In genomic region chr15:62106518-62106975, GRCm38 (mm10) we compare ENCODE assay signal across 8 mouse cellular contexts.
A peak's percentile ranks its signal among the peaks of the same experiment; 100 is the strongest.
DNase-seq lines count a peak whose midpoint lies in the region; ATAC-seq and TF ChIP-seq lines count a peak whose summit lies in the region.

No protein-coding gene starts in this region.

- 0 out of 2 replicates have a peak, but pooled peaks cover 2% of the 10 kb centered on the region for H3K9me3 ChIP-seq in embryonic facial prominence, embryonic 13.5 days
- no peaks in the 10 kb centered on the region; the same call in 1 of the 2 replicates for H3K9me3 ChIP-seq in kidney, embryonic 14.5 days (ENCODE audit: control insufficient read depth, low read length)
- H3K9me3 ChIP-seq in limb, embryonic 15.5 days, result no peaks in the 10 kb centered on the region
- 0 out of 2 replicates have a peak, but pooled peaks cover 4% of the 10 kb centered on the region for H3K9me3 ChIP-seq in midbrain, embryonic 16.5 days (replicated peaks; ENCODE audit: control insufficient read depth, low read length, poor library complexity, severe bottlenecking)

- no peak for TF ChIP-seq CTCF in thymus, adult 2 months (IDR thresholded peaks at IDR 0.05; ENCODE audit: borderline replicate concordance, control insufficient read depth, extremely low read depth, insufficient read depth, low read length, poor library complexity)

- 65% methylated on average over 5 of the region's 5 CpGs for WGBS in thymus, adult 2 months
- WGBS in embryonic facial prominence, embryonic 13.5 days, result 15% methylated on average over 5 of the region's 5 CpGs
- WGBS in kidney, embryonic 14.5 days, result 27% methylated on average over 5 of the region's 5 CpGs
- 16% methylated on average over 5 of the region's 5 CpGs for WGBS in limb, embryonic 15.5 days
- 5% methylated on average over 5 of the region's 5 CpGs for WGBS in midbrain, embryonic 16.5 days

- no peak overlapping the region for H3K9ac ChIP-seq in embryonic facial prominence, embryonic 13.5 days
- H3K9ac ChIP-seq in kidney, embryonic 14.5 days (ENCODE audit: low read depth, low read length), result no peak overlapping the region
- no peak overlapping the region for H3K9ac ChIP-seq in limb, embryonic 15.5 days
- no peak overlapping the region for H3K9ac ChIP-seq in midbrain, embryonic 16.5 days (ENCODE audit: low read depth, low read length)

- TF ChIP-seq POLR2A in thymus, adult 2 months (IDR thresholded peaks at IDR 0.05; ENCODE audit: control insufficient read depth, extremely low read depth, insufficient read depth, low read length, poor library complexity), result no peak

- DNase-seq in thymus, adult 2 months, result peak; percentile 10
- DNase-seq in thymus, postnatal 14 days, result no peak
- DNase-seq in heart, adult 9 months (ENCODE audit: low spot score in 2 of 2), result peak; percentile 89 to 90
- peak; percentile 58 to 67 for DNase-seq in spleen, adult 18-20 months

- H3K36me3 ChIP-seq in thymus, adult 2 months (ENCODE audit: control insufficient read depth, insufficient read depth, low read length), result no peaks in the 10 kb centered on the region
- no peaks in the 10 kb centered on the region for H3K36me3 ChIP-seq in embryonic facial prominence, embryonic 13.5 days
- H3K36me3 ChIP-seq in kidney, embryonic 14.5 days (ENCODE audit: control insufficient read depth, insufficient read depth, low read length), result no peaks in the 10 kb centered on the region
- no peaks in the 10 kb centered on the region for H3K36me3 ChIP-seq in limb, embryonic 15.5 days
- H3K36me3 ChIP-seq in midbrain, embryonic 16.5 days (ENCODE audit: control insufficient read depth, insufficient read depth, low read length), result no peaks in the 10 kb centered on the region

- no peak overlapping the region for H3K4me2 ChIP-seq in embryonic facial prominence, embryonic 13.5 days
- H3K4me2 ChIP-seq in kidney, embryonic 14.5 days (replicated peaks; ENCODE audit: low read depth, low read length), result no peak overlapping the region
- H3K4me2 ChIP-seq in limb, embryonic 15.5 days, result no peak overlapping the region
- H3K4me2 ChIP-seq in midbrain, embryonic 16.5 days (ENCODE audit: low read length), result no peak overlapping the region

- H3K4me1 ChIP-seq in thymus, adult 2 months (replicated peaks; ENCODE audit: control insufficient read depth, insufficient read depth, low read length), result peaks cover 6% of the 10 kb centered on the region
- peaks cover 25% of the 10 kb centered on the region for H3K4me1 ChIP-seq in embryonic facial prominence, embryonic 13.5 days
- peaks cover 17% of the 10 kb centered on the region for H3K4me1 ChIP-seq in kidney, embryonic 14.5 days (ENCODE audit: control insufficient read depth, insufficient read depth, low read length)
- peaks cover 16% of the 10 kb centered on the region for H3K4me1 ChIP-seq in limb, embryonic 15.5 days
- no peaks in the 10 kb centered on the region for H3K4me1 ChIP-seq in midbrain, embryonic 16.5 days (ENCODE audit: control insufficient read depth, insufficient read depth, low read length)

- no peaks in the 10 kb centered on the region for H3K27me3 ChIP-seq in thymus, adult 2 months (ENCODE audit: control insufficient read depth, insufficient read depth, low read length)
- H3K27me3 ChIP-seq in embryonic facial prominence, embryonic 13.5 days, result no peaks in the 10 kb centered on the region
- H3K27me3 ChIP-seq in kidney, embryonic 14.5 days (ENCODE audit: control insufficient read depth, insufficient read depth, low read length), result no peaks in the 10 kb centered on the region
- no peaks in the 10 kb centered on the region for H3K27me3 ChIP-seq in limb, embryonic 15.5 days
- H3K27me3 ChIP-seq in midbrain, embryonic 16.5 days (ENCODE audit: control insufficient read depth, insufficient read depth, low read depth, low read length), result no peaks in the 10 kb centered on the region

- ATAC-seq in embryonic facial prominence, embryonic 13.5 days (ENCODE audit: insufficient number of reproducible peaks, insufficient read depth, low FRiP score, low TSS enrichment, low read depth), result peak; percentile 43
- ATAC-seq in kidney, embryonic 14.5 days (ENCODE audit: low FRiP score, low TSS enrichment), result peak; percentile 80
- ATAC-seq in limb, embryonic 15.5 days (ENCODE audit: insufficient number of reproducible peaks, low FRiP score, low TSS enrichment, low read depth), result peak; percentile 65; the same call in 1 of the 2 replicates
- peak; percentile 79 for ATAC-seq in midbrain, embryonic 16.5 days

- H3K27ac ChIP-seq in thymus, adult 2 months (ENCODE audit: control insufficient read depth, insufficient read depth, low read length), result no peak overlapping the region
- H3K27ac ChIP-seq in embryonic facial prominence, embryonic 13.5 days, result no peak overlapping the region
- H3K27ac ChIP-seq in kidney, embryonic 14.5 days (ENCODE audit: low read depth, low read length), result 0 out of 2 replicates have a peak overlapping the region, but pooled peaks have one; percentile 24
- no peak overlapping the region for H3K27ac ChIP-seq in limb, embryonic 15.5 days
- no peak overlapping the region for H3K27ac ChIP-seq in midbrain, embryonic 16.5 days (ENCODE audit: low read length)

- no peak overlapping the region for H3K4me3 ChIP-seq in thymus, adult 2 months (ENCODE audit: control insufficient read depth, insufficient read depth, low read length)
- no peak overlapping the region for H3K4me3 ChIP-seq in embryonic facial prominence, embryonic 13.5 days
- no peak overlapping the region for H3K4me3 ChIP-seq in kidney, embryonic 14.5 days (ENCODE audit: low read length)
- no peak overlapping the region for H3K4me3 ChIP-seq in limb, embryonic 15.5 days
- H3K4me3 ChIP-seq in midbrain, embryonic 16.5 days (ENCODE audit: low read depth, low read length), result no peak overlapping the region
